Mouse (Mus musculus) embryonic facial prominence, embryonic 15.5 days (tissue): ENCODE measurements around the gene Upp2. TPM values are rescaled to one million over a fixed set of nuclear protein-coding genes. Genes with fewer than 3 reads are reported as not detected.
A peak's percentile ranks its signal among the peaks of the same experiment; 100 is the strongest.

Experiments
- ATAC-seq: fragments of 200-750 bp; cut with Nextera tagmentation; 2 replicates; pipeline ENCODE4 v1.8.0; 2017; ENCODE audit warnings: low read depth, moderate TSS enrichment; ENCODE audit not compliant: insufficient number of reproducible peaks, low FRiP score, low TSS enrichment
- H3K27ac ChIP-seq: fragments of 300-500 bp; sonication (generic); replicated peaks from 2 replicates; pipeline ENCODE4 v1.5.1; 2015; ENCODE audit warnings: mild to moderate bottlenecking, inconsistent platforms
- H3K27me3 ChIP-seq: fragments of 300-500 bp; sonication (generic); 2 replicates; pipeline ENCODE4 v1.6.1; 2015; ENCODE audit warnings: inconsistent platforms
- H3K36me3 ChIP-seq: fragments of 300-500 bp; sonication (generic); 2 replicates; pipeline ENCODE4 v1.6.1; 2015; ENCODE audit warnings: mild to moderate bottlenecking, inconsistent platforms
- H3K4me1 ChIP-seq: fragments of 300-500 bp; sonication (generic); 2 replicates; pipeline ENCODE4 v1.6.1; 2015; ENCODE audit warnings: inconsistent platforms
- H3K4me2 ChIP-seq: fragments of 300-500 bp; sonication (generic); replicated peaks from 2 replicates; pipeline ENCODE4 v1.6.1; 2015; ENCODE audit warnings: mild to moderate bottlenecking, inconsistent platforms
- H3K4me3 ChIP-seq: fragments of 300-500 bp; sonication (generic); replicated peaks from 2 replicates; pipeline ENCODE4 v1.5.1; 2015; ENCODE audit warnings: mild to moderate bottlenecking, inconsistent platforms
- H3K9ac ChIP-seq: fragments of 300-500 bp; sonication (generic); 2 replicates; pipeline ENCODE4 v1.6.1; 2015; ENCODE audit warnings: inconsistent platforms
- H3K9me3 ChIP-seq: fragments of 300-500 bp; sonication (generic); replicated peaks from 2 replicates; pipeline ENCODE4 v1.6.1; 2016; ENCODE audit warnings: inconsistent platforms
- WGBS: fragments of 180-500 bp; shearing (Covaris S2); methylation state at CpG from one replicate; pipeline ENCODE4 v1.1.7; 2015; 5-methylcytosine and 5-hydroxymethylcytosine counted together
- polyA plus RNA-seq: library from polyadenylated mRNA; unstranded; fragments of >200 nt; fragmentation: Nextera tagmentation; extraction: Ambion mirVana; gene quantifications from 2 replicates; pipeline ENCODE4 v1.2.1, GENCODE M21; 2015

Upp2 gene
- polyA plus RNA-seq, 1 experiment from 2014 or later: 11.0 TPM

DNA sequence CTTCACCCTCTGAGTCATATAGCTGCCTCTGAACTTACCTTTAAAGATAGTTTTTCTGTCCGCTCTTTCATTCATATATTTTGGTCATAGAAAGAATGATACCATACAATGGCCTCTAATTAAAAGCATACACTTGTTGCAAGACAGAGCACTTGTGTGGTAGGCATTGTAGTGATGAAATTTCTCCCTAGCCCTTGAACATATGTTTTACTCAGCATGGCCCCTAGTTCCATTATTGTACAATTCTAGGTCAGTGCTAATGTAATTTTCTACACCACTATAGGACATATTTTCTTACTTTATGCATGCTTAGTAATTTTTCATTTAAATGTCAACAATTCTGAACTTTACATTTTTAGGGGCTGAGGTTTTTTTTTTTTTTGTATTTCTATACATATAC, 89.9 kb downstream of the Upp2 start:
- H3K27ac ChIP-seq: no peak overlapping the region

DNA sequence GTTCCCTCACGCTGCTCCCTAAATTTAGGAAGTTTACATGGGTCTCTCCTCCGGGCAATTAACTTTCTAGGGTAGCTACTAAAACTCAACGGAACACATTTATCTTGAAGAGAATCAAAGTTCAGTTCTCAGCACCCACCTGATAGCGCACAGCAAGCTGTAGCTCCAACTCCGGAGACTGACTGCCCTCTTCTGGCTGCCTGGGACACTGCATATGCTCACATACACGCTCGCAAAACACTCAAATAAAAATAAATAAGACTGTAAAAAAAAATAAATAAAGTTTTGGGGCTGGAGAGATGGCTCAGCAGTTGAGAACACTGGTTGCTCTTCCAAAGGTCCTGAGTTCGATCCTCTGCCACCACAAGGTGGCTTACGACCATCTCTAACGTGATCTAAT, 90.8 kb downstream of the Upp2 start:
- no peak overlapping the region for H3K4me3 ChIP-seq
- 88% methylated on average over 10 of the region's 10 CpGs for WGBS
- ATAC-seq: no peak
- H3K4me1 ChIP-seq: peaks cover 11% of the 10 kb centered on the region; the same call in 1 of the 2 replicates
- no peak overlapping the region for H3K4me2 ChIP-seq
- H3K9me3 ChIP-seq: no peaks in the 10 kb centered on the region
- no peaks in the 10 kb centered on the region for H3K36me3 ChIP-seq
- H3K27ac ChIP-seq: no peak overlapping the region
- H3K27me3 ChIP-seq: no peaks in the 10 kb centered on the region
- H3K9ac ChIP-seq: no peak overlapping the region

More for the DNA sequence above, 89.9 kb downstream of the Upp2 start:
- WGBS: 61% methylated on average over 1 of the region's 1 CpGs
- ATAC-seq: no peak
- no peaks in the 10 kb centered on the region for H3K27me3 ChIP-seq
- H3K9me3 ChIP-seq: no peaks in the 10 kb centered on the region
- no peak overlapping the region for H3K9ac ChIP-seq
- no peak overlapping the region for H3K4me2 ChIP-seq
- no peak overlapping the region for H3K4me3 ChIP-seq
- no peaks in the 10 kb centered on the region for H3K36me3 ChIP-seq
- peaks cover 11% of the 10 kb centered on the region; the same call in 1 of the 2 replicates for H3K4me1 ChIP-seq

DNA sequence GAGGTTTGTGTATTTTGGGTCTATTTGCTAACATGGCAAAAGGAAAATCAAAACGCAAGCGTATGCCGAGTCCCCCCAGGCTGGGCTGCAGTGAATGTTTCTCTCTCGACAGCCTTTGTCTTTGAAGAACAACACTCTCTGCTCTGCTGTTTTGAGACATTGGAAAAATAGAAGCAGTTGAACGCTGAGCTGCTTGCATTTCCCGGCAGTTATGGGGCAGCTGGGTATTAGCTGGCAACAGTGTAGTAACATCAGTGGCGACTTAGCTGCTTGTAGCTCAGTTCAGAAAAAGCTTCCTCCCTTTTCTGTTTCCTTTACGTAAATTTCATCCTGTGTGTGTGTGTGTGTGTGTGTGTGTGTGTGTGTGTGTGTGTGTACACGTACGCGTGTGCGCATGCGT, 93.5 kb downstream of the Upp2 start:
- H3K4me3 ChIP-seq: 0 out of 2 replicates have a peak overlapping the region, but pooled peaks have one; percentile 1
- H3K4me2 ChIP-seq: peak overlapping the region; percentile 21; the same call in 1 of the 2 replicates
- ATAC-seq: no peak

DNA sequence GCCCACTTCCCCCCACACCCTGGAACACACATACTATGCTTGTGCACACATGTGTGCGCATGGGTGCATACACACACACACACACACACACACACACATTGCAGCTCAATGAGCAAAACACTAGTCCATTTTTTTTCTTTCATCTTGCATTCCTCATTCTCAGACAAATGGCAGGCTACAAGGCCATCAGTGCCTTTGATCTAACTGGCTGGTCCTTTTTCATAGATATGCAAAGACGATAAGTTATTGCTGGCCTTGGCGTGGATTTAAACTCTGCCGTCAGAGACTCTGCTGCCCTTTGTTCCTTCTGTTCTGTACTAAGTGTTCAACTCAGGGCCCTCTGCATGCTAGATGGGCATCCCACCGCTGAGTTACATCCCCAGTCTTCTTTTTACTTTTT, 94.0 kb downstream of the Upp2 start:
- no peak overlapping the region for H3K4me2 ChIP-seq

More for the DNA sequence above, 93.5 kb downstream of the Upp2 start:
- no peaks in the 10 kb centered on the region for H3K27me3 ChIP-seq
- H3K36me3 ChIP-seq: no peaks in the 10 kb centered on the region
- 47% methylated on average over 13 of the region's 13 CpGs for WGBS
- 0 out of 2 replicates have a peak overlapping the region, but pooled peaks have one; percentile 7 for H3K27ac ChIP-seq
- H3K9me3 ChIP-seq: no peaks in the 10 kb centered on the region
- H3K9ac ChIP-seq: no peak overlapping the region
- peaks cover 7% of the 10 kb centered on the region; the same call in 1 of the 2 replicates for H3K4me1 ChIP-seq

DNA sequence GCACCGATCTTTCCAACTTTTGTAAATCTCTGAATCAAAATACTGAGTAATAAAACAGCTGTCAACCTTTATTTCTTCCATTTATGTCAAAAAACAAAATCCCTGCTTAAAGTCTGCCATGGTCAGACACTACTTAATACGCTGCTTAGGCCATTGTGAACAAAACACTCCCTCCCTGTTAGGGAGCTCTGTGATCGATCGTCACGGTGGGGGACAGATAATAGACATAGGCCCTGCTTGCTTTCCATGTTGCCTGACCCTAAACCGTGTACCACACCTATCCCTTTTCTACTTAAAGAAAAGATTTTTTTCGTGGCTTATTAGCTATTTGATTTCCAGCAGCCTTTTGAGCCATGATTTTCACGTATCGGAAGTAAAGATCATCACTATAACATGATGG, 95.6 kb downstream of the Upp2 start:
- no peaks in the 10 kb centered on the region for H3K9me3 ChIP-seq
- no peak overlapping the region for H3K4me2 ChIP-seq
- H3K9ac ChIP-seq: no peak overlapping the region
- H3K4me1 ChIP-seq: peaks cover 7% of the 10 kb centered on the region; the same call in 1 of the 2 replicates
- no peak overlapping the region for H3K4me3 ChIP-seq
- WGBS: 79% methylated on average over 9 of the region's 9 CpGs
- ATAC-seq: no peak
- no peak overlapping the region for H3K27ac ChIP-seq
- H3K27me3 ChIP-seq: no peaks in the 10 kb centered on the region
- no peaks in the 10 kb centered on the region for H3K36me3 ChIP-seq

More for the DNA sequence above, 94.0 kb downstream of the Upp2 start:
- H3K27me3 ChIP-seq: no peaks in the 10 kb centered on the region
- H3K4me3 ChIP-seq: no peak overlapping the region
- no peak overlapping the region for H3K27ac ChIP-seq
- no peak for ATAC-seq
- H3K9ac ChIP-seq: no peak overlapping the region
- no peaks in the 10 kb centered on the region for H3K9me3 ChIP-seq
- H3K4me1 ChIP-seq: peaks cover 7% of the 10 kb centered on the region; the same call in 1 of the 2 replicates
- WGBS: 79% methylated on average over 5 of the region's 5 CpGs
- H3K36me3 ChIP-seq: no peaks in the 10 kb centered on the region

DNA sequence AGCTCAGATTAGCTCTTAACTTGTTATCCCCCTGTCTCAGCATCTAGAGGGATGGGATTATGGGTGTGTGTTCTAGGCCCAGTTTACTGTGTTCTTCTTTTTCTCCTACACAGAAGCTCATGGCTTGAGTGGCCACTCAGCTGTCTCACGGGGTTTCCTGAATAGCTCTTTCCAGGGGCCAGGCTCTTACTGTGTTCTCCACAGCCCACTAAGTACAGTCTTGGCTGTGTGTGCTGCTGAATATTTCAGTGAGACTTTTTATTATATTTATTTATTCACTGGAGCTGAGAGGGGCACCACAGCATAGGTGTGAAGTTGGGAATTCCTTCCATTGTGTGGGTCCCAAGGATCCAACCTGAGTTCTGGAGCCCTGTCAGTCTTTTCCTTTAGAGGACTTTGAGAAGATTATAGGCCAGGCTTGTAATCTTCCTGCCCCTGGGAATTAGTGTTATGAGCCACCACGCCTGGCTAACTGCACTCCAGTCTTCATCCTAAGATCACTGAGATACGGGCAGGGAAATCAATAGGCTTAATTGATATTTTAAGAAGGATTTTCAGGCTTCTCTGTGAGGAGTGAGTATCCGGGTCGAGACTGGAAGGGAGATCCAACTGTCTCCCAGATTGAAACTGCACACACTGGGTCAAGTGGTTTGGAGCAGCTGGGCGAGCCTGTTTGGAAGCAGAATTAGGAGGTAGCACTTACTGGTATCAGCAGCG, 96.5 kb downstream of the Upp2 start:
- Histone ChIP-seq H3K4me3 (no peak overlapping the region), H3K9me3 (no peaks in the 10 kb centered on the region), H3K27ac (no peak overlapping the region), H3K9ac (no peak overlapping the region), H3K4me1 (peaks cover 12% of the 10 kb centered on the region; the same call in 1 of the 2 replicates), H3K27me3 (no peaks in the 10 kb centered on the region), H3K4me2 (no peak overlapping the region), H3K36me3 (no peaks in the 10 kb centered on the region)
- WGBS: 78% methylated on average over 7 of the region's 7 CpGs
- ATAC-seq: no peak

DNA sequence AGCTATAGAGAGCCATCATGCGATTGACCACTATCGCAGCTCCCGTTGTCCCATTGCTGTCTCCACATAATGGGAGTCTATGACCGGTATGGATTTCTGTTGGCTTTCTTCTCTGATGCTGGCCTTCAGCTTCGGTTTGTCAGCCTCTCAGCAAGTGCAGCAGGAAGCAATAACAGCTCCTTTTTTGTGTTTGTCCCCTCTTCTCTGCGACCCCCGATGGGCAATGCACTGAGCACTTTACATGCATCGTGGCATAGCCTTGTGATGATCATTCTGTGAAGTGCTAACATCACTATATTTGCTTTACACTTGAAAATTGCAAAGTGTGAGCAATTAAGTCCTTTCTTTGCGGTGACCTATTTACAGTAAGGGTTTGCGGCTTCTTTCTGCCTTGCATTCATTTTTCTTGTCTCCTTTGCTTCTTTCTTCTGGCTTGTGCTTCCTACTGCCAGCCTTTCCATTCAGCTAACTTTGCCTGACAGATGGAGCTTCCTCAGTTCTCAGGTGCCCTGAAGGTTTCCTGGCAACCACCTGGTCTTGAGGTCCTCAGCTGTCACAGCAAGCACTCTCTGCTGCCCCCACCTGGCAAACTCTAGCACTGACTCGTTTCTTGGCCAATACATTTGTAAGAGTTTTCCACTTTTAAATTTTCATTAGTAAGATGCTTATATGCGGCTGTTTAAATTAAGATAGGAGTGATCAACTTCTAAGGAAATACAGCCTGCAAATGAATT, 98.2 kb downstream of the Upp2 start:
- Histone ChIP-seq H3K27ac (no peak overlapping the region), H3K4me2 (no peak overlapping the region), H3K27me3 (no peaks in the 10 kb centered on the region), H3K9me3 (no peaks in the 10 kb centered on the region), H3K9ac (no peak overlapping the region), H3K4me1 (peaks cover 16% of the 10 kb centered on the region; the same call in 1 of the 2 replicates), H3K36me3 (no peaks in the 10 kb centered on the region), H3K4me3 (no peak overlapping the region)
- ATAC-seq: no peak
- 81% methylated on average over 12 of the region's 12 CpGs for WGBS

DNA sequence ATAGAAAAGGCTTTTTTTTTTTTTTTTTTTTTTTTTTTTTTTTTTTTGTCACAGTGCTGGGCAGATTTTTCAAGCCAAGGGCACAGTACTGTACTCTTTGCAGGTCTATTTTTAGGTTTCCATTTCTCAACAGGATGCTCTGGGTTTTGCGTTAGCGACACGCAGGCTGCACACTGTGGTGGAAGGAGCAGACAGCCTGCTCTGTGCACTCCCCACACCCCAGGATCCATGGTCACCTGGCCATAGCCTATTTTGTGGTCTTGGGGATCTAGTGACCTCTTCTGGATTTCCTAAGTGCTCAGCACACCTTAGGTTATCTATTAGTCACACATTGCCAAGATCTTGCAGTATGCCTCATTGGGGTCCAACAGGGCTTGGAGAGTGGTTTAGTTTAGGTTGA, 100.2 kb downstream of the Upp2 start:
- no peak for ATAC-seq
- peaks cover 4% of the 10 kb centered on the region; the same call in 1 of the 2 replicates for H3K9me3 ChIP-seq
- H3K9ac ChIP-seq: no peak overlapping the region
- H3K27me3 ChIP-seq: no peaks in the 10 kb centered on the region
- H3K4me3 ChIP-seq: no peak overlapping the region
- peaks cover 13% of the 10 kb centered on the region; the same call in 1 of the 2 replicates for H3K4me1 ChIP-seq
- H3K4me2 ChIP-seq: no peak overlapping the region
- WGBS: 54% methylated on average over 3 of the region's 3 CpGs
- H3K36me3 ChIP-seq: no peaks in the 10 kb centered on the region
- H3K27ac ChIP-seq: no peak overlapping the region

DNA sequence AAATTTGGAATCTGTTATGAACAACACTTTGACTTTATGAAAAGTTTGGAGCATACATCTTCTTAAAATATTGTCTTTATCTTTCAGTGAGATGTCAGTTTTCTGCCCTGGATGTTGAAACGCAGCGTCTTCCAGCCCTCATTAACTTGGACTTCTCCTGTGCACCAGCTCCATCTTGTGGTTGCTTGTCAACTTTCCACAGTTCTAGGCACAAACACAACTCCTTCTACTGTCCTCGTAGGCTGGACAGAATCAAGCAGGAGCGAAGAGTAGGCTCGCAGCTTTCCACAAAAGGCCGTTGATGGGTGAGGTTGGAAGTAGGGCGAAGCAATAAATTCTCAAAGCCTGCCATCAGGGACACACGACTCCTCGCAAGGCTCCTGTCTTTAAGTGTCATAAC, 100.9 kb downstream of the Upp2 start:
- H3K4me2 ChIP-seq: no peak overlapping the region
- no peak for ATAC-seq
- WGBS: 45% methylated on average over 9 of the region's 9 CpGs
- H3K4me1 ChIP-seq: peaks cover 13% of the 10 kb centered on the region; the same call in 1 of the 2 replicates
- H3K27ac ChIP-seq: no peak overlapping the region
- no peaks in the 10 kb centered on the region for H3K27me3 ChIP-seq
- no peak overlapping the region for H3K4me3 ChIP-seq
- no peak overlapping the region for H3K9ac ChIP-seq
- no peaks in the 10 kb centered on the region for H3K36me3 ChIP-seq
- peaks cover 5% of the 10 kb centered on the region; the same call in 1 of the 2 replicates for H3K9me3 ChIP-seq

DNA sequence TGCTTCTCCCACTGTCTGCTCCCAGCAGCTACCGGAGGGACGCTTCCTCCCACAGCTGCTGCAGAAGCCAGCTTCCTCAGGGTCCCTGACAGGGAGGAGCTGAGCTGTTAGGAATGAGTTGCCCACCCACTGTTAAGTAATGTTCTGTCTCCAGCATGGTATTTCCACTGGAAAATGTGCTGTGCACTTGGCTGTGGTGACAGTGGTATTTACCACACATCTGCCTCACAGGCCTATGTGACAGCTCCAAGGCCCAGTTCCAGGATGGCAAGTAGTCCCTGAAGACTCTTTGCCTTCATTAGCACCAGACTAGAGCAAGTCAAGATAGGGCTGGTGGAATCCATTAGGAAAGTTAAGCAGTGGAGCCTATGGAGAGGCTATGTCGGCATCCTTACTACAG, 102.0 kb downstream of the Upp2 start:
- peak; percentile 83 for ATAC-seq
- H3K9me3 ChIP-seq: peaks cover 14% of the 10 kb centered on the region; the same call in 1 of the 2 replicates
- H3K27ac ChIP-seq: peak overlapping the region; percentile 56; the same call in 1 of the 2 replicates
- no peak overlapping the region for H3K9ac ChIP-seq
- H3K27me3 ChIP-seq: no peaks in the 10 kb centered on the region
- no peaks in the 10 kb centered on the region for H3K36me3 ChIP-seq
- H3K4me3 ChIP-seq: no peak overlapping the region
- no peak overlapping the region for H3K4me2 ChIP-seq
- peaks cover 13% of the 10 kb centered on the region; the same call in 1 of the 2 replicates for H3K4me1 ChIP-seq
- 53% methylated on average over 3 of the region's 3 CpGs for WGBS

DNA sequence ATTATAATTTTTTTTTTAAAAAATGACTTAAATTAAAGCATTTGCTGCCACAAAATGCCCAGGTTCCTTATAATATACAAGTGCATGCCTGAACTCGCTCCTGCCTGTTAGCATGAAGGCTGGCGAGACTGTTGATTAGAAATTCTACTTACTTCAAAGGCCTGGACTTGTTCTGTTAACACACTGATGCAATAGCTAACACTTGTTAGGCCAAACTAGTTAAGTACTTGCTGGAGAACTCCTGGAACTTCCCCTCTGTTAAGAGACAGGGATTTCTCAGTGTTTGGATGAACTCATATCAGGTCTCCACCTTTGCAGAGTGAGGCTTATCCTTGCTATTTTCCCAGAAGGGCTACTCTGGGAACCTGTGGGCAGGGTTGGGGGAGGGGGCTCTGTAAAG, 105.4 kb downstream of the Upp2 start:
- Histone ChIP-seq H3K4me2 (no peak overlapping the region), H3K27ac (no peak overlapping the region), H3K9ac (no peak overlapping the region), H3K36me3 (no peaks in the 10 kb centered on the region), H3K4me3 (no peak overlapping the region), H3K27me3 (no peaks in the 10 kb centered on the region), H3K9me3 (peaks cover 14% of the 10 kb centered on the region; the same call in 1 of the 2 replicates), H3K4me1 (peaks cover 13% of the 10 kb centered on the region; the same call in 1 of the 2 replicates)
- 74% methylated on average over 2 of the region's 2 CpGs for WGBS
- no peak for ATAC-seq
